Mouse (Mus musculus) spleen, adult 2 months (tissue): ENCODE results near the gene Acadvl.

Experiments used
- CTCF ChIP-seq: fragments of 200-500 bp; IDR thresholded peaks from 2 replicates; pipeline ENCODE4 v1.5.1; 2011; ENCODE audit warnings: mild to moderate bottlenecking, inconsistent platforms; ENCODE audit not compliant: insufficient read depth, insufficient read length, insufficient replicate concordance; ENCODE audit errors: extremely low read depth
- POLR2A ChIP-seq: fragments of 200-500 bp; IDR thresholded peaks from 2 replicates; pipeline ENCODE4 v1.6.1; 2011; ENCODE audit warnings: low read depth, low read length, inconsistent platforms

- TF ChIP-seq POLR2A: no peak
- no peak for TF ChIP-seq CTCF
These were observed 48.2 kb downstream of the Acadvl start for GRCm38 (mm10) chr11:69966860-69967517.
